Mouse (Mus musculus) adrenal gland, postnatal 25 days (tissue): ENCODE data around the gene Foxred2. TPM values are rescaled to one million over a fixed set of nuclear protein-coding genes. Genes with fewer than 3 reads are reported as not detected.

Source experiments
- DNase-seq: peaks from one replicate; pipeline ENCODE4 v3.0.0; 2021; ENCODE audit warnings: mixed read lengths
- long read RNA-seq: library from polyadenylated mRNA; stranded (forward); transcript quantifications from one replicate; pipeline ENCODE4 v2.0.0, GENCODE M21; 2021
- total RNA-seq: library from RNA; stranded (reverse); gene quantifications from 2 replicates; pipeline ENCODE4 v1.2.3, GENCODE M21; 2021

Gene Foxred2
- 2.7 and 4.2 TPM in 2 replicates for total RNA-seq
- long read RNA-seq, partial matches to known transcripts = 1 of 2 reads
- long read RNA-seq, other reads (novel, unspliced or antisense) = 1 of 2 reads

DNA sequence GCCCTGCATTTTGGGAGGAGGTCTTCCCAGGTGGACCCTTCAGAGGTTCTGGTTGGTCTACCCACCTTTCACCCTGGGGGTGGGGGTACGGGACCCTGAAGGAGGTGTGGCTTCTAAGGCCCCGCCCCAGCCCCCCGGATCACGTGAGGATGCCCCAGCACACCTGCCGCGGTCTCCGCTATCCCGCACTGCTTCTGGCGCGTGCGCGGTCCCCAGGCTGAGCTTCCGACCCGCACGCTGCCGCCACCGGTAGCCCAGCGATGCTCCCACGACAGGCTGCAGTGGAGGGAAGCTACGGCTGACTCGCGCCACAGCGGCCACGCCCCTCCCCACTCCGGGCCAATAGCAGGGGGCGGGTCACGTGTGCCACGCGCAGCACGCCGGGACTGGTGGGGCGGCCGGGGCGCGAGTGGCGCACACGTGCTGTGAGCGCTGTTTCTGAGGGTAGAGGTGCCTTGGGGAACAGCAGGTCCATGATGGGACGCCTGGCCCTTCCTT, at the start of gene Foxred2:
Foxred2 (minus strand) TSS at position 319 of the 498 bp plus-strand sequence.
- DNase-seq = peak; percentile 89

DNA sequence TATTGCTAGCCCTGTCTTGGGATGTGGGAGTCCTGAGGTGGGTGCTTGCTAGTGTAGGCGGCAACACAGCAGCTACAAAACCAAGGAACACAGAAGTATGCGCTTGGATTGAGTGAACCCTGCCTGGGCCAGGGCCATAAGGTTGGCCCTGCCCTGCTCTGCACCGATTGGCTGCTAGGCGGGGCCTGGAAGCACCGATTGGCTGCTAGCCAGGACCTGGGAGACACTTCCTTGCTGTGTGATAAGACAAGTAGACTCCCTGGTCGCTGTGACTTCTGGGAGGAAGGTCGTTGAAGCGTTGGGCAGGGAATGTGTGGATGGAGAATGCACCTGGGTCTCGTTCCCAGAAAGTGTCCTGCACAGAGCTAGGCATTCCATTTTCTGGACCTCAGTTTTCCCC, 47.4 kb upstream of the Foxred2 start:
- peak; percentile 39 for DNase-seq

- no peak for DNase-seq
Observed at GRCm38 (mm10) chr15:78001400-78001799, 44.9 kb upstream of the Foxred2 start.

DNA sequence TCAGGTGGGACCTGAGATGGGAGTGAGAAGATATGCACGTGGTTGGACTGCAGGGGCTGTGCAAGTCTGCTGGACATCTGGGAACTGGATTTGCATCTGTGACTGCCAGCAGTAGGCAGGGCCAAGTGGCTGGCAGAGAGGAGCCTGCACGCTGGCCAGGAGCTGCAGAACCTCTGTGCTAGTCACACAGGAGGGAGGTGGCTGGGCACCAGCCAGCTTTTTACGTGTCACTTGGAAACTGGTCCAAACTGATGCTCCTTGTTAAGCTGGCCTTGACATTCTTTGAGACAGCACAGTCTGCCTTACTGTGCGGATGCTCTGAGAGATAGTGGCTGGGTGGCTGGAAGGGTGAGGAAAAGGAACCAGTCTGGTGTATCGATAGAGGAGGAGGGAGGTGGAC, 32.0 kb upstream of the Foxred2 start:
- peak; percentile 85 for DNase-seq

DNA sequence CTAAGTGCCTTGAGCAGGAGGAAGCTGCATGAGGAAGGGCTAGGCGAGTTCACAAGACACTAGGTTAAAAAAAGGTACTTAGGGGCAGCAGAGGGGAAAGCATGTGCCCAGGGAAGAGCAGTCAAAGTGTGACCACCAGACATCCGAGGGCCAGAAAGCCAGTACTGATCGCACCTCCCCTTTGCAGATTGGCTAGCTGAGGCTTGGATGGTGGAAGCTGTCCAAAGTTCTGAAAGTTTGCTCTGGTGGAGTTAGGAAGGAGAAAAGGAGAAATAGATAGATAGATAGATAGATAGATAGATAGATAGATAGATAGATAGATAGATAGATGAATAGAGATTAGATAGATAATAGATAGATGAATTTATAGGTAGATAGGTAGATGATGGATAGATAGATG, 26.9 kb upstream of the Foxred2 start:
- no peak for DNase-seq

DNA sequence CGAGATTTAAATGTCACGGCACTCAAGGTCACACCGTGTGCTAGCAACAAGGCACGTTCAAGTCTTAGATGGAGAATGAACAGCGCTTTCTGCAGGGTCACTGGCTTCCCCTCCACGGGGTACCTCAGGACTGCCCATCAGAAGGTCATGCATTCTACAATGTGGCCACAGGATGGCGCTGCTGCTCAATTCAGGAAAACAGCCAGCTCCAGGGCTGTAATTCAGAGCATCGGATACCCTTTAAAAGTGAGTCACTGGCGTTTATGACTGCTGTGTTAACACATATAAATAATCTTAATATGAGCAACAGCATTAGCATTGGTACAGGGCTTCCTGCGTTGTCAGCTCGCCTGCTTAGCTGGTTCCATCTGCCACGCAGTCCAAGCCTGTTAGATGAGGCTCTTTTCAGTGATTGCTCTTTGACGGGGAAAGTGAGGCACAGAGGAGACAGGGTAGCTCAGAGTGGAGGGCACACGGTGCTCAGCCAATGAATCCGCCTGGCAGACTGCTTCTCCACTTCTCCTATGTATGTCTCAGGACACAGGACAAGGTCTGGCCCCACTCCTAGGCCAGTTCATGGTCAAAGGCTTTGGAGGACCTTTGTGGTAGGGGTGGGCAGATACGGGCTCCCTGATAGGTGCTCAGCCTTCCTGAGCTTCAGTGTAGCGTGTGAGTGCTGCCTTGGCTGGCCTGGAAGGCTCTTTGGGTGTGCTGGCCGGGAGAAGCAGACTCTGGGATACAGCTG, 25.8 kb upstream of the Foxred2 start:
- peak; percentile 82 for DNase-seq

- DNase-seq = peak; percentile 41
Observed at GRCm38 (mm10) chr15:77981181-77981680, 24.7 kb upstream of the Foxred2 start.

DNA sequence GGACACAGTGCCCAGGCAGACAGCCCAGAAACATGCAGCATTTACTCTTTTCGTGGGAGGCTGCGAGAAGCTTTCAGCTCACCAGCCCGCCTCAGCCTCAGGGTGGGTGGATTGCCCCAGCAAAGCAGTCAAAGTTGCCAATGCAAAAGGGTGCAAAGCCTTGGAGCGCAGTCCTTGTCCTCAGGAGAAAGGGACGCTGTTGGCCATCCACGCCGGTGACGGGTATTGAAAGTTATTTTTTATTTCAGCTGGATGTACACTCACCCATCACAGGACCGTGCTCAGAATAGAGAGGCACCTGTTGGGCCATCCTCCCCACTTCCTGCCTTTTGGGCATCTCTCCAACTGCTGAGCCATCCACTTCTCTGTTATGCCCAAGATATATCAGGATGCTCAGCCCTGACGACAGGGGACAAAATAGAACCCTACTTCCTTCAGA, 22.9 kb upstream of the Foxred2 start:
- DNase-seq = no peak

DNA sequence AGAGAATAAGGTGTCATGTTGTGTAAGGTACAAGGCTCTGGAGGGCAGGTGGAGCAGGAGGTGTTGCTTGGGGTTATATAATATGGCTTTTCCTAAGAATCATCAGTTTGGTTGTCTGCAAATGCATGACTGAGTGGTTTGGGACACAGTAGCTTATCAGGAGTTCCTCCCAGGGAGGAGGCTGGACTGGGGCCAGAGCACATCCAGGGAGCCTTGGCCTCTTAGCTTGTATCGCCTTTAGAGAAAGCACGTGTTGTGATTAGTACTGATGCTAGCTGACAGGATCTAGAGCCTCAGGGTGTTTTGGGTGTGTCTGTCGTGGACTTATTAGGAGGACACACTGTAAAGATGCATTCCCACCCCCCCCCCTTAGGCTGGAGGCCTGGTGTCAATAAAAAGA, 21.1 kb upstream of the Foxred2 start:
- peak; percentile 68 for DNase-seq

DNA sequence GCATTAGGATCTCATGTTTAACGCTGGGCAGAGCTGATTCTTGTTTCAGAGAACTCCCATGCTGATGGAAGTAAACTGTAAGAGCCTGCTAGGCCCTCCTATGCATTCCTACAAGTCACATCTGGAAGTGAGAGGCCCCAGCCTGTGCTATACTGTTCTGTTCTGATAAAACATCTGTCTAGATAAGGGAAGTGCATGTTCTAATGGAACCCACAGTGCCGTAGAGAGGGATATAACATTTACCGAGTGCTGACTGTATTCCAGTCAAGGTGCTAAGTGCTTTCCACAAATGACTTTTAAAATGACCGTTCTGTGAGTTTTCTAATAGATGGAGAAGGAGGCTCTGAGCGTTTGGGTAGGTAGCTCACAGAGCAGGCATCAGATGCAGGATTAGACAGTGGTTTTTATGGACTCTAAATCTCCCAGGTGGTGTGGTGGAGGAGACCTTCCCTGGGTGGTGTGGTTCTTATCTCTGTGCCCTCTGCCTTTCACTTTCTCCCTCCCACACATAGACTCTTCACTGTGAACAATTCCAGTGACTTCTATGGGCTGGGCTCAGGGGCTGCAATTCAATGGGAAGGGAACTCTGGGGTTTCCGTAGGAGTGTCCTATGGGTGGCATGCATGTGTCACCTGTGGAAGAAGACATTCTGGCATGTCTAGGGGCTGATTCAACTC, 17.8 kb upstream of the Foxred2 start:
- no peak for DNase-seq

DNA sequence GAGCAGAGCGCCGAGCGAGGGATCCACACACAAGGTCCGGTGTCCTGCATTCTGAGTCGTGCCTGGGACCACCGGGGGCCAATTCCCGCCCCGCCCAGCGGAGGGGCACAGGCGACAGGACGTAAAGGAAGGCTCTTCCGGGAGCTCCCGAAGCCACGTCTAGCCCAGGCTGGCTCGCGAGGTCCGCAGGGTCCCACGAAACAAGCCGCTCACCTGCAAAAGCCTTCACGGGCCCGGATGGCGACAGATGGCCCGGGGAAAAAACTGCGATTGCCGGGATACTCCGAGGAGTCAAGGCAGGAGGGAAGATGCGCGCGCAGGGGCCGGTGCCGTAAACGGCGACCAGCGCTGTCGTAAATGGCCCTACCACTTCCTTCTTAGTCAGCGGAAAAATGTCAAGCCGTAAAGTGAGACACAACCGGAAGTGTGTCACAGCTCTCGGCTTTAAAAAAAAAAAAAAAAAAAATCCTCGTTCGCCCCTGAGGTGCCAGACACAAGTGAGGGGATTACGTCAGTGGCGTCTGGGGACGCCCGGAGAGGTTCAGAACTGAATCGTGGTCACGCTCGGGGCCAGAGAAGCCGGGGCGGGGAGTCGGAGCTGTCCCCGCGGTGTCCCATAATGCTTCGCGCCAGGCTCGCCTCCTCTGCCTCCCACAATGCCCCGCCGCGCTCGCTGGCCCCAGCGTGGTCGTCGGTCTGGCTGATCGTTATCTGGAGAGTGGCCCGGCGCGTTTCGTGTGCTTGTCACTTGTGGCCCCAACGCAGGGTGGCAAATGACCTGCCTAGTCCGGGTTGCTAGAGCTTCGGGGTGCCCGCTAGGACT, 14.2 kb upstream of the Foxred2 start, which contains the start of gene Eif3d:
Eif3d (minus strand) TSS at position 344 of the 823 bp plus-strand sequence.
- peak; percentile 96 for DNase-seq

DNA sequence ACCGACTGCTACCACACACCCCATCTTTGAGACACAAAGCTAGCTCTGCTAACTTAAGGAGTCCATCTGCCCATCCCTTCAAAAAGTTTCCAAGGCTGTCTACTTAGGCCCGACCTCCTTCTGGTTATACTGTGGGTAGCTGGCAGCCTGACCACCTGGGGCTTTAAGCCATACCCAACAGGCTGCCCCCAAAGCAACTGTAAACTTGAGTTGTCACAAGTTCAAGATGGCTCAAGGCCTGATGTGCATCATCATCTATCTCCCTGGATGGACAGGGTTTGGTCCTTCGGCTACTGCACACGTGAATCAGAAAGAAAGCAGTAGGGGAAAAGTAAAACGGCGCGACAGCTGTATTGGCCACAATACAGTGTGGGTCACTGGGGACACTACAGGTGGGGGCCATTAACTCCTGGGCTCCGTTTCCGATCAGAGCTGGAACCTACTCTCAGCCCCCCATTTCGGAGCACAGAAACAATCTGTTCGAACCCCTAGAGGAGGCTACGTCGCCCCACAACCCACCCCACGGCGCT, 13.5 kb upstream of the Foxred2 start:
- no peak for DNase-seq

DNA sequence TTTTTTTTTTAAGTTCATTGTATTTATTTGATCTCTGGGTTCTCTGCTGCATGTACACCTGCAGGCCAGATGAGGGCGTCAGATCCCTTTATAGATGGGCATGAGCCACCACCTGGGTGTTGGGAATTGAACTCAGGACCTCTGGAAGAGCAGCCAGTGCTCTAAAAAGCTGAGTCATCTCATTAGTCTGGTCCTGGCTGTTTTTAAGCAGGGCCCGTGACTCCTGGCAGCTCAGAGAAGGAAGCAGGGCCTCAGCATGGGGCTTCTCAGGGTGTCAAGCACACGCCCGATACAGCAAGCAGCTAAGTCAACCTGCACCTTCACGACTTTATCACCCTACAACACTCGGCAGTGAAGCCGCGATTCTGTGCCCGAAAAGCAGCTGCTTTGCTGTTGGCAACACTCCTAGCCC, 8.6 kb upstream of the Foxred2 start:
- DNase-seq = no peak

GRCm38 (mm10) chr15:77962447-77962846, 5.9 kb upstream of the Foxred2 start:
- no peak for DNase-seq

DNA sequence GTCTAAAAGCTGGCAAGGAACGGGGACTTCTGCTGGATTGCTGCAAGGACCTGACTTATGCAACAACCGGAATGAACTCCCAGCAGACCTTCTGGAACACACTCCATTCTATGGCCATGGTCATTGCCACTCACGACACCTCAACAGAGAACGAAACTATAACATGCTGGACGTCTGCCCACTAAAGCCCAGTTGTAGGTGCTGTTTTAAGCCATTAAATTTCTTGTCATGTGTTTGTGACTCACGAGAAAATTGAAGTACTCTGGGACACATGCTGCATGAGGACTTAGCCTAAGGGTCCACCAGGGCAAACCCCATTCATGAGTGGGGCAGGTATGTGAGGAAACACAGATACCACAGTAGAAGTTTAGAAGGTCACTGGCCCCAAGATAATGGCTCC, 4.2 kb upstream of the Foxred2 start:
- no peak for DNase-seq

DNA sequence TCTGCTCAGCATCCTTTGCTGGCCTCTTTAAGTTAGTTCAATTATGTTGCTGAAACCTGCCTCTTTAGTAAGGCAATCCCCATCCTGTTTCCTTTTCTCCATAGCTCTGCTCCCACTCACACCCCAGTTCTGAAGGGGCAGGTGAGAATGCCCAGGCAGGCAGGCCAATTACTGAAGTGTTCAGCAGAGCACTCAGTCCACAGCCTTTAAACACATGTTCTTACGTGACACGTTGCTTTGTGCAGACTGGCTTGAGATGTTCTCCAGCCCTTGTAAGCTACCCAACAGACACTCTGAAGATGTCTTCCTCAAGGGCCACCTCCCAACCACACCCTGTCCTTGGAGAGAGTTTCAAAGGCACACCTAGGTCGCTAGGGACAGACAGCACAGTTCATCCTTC, 1.5 kb upstream of the Foxred2 start:
- no peak for DNase-seq

DNA sequence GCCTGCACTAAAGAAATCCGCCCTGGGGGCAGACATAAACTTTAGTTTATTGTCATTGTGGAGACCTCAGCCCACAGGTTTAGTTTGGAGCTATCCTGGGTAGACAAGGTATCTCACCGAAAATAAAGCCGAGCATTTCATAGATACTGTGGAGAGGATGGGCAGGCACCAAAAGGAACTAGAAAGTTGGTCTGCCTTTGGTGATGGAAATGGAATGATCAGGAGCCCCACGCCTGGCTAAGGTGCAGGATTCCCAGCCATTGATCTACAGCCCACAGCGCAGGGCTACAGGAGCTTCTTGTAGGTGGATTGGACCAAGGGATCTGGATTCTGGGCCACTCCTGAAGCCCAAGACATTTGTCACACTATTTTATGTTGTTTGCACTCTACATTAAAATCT, 1.1 kb upstream of the Foxred2 start:
- no peak for DNase-seq

GRCm38 (mm10) chr15:77955440-77956403, 800 bp downstream of the Foxred2 start:
- peak; percentile 21 for DNase-seq

GRCm38 (mm10) chr15:77954362-77954761, 2.2 kb downstream of the Foxred2 start:
- DNase-seq = no peak

DNA sequence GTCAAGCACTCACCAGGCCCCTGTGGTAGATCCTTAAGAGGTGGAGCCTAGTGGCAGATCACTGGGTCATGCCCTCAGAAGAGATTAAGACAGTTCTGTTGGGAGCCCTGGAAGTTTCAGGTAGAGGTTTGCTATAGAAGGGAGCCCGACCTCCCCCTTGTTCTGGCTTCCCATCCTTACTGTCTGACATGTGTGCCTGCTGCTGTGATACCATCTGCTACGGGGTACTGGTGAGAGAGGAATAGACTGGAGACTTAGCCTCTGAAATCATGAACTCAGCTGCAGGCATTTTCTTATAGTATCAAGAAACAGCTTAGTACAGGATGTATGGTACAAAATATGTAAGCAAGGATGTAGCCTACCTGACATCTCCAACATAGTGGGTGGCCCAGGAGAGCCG, 3.6 kb downstream of the Foxred2 start:
- no peak for DNase-seq

DNA sequence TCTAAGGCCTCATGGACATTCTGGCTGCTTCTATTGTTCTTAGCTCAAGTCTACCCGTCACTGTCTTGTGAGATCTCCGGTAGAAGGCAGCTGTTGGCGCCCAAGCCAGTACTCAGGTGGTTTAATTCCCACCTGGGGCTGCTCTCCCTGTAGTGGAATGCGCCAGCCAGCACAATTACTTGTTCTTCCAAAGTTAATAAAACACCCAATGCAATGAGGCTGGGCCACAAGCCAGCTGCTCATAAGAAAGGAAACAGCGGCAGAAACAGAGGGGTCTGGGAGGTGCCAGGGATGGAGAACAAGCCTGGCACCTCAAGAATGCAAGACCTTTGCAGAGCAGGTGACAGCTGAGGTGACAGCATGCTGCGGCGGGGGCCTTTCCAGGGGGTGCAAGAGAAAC, 7.5 kb downstream of the Foxred2 start:
- DNase-seq = no peak
